Mouse (Mus musculus) inflammation-experienced regulatory T-cells, adult 6 months (primary cell): ENCODE measurements around the gene Stil. TPM values are rescaled to one million over a fixed set of nuclear protein-coding genes. Genes with fewer than 3 reads are reported as not detected.
"Not testable (repeated sequence)": the region's sequence is repeated elsewhere in the genome, so short reads cannot be mapped to it uniquely, and the experiment has no call there.

Experiments
- ATAC-seq: one replicate; pipeline ENCODE4 v1.8.0; 2017
- polyA plus RNA-seq, 3 experiments: library from polyadenylated mRNA; unstranded; fragments of 100-300 nt; shearing (Covaris generic); gene quantifications; one replicate each; pipeline ENCODE4 v1.2.1; 2017

Gene Stil
- polyA plus RNA-seq = 10 to 100 TPM in 1 of 3 experiments, 1 to 10 TPM in 1, under 1 TPM in 1; 0.70 to 13.9 (median 1.4) TPM

DNA sequence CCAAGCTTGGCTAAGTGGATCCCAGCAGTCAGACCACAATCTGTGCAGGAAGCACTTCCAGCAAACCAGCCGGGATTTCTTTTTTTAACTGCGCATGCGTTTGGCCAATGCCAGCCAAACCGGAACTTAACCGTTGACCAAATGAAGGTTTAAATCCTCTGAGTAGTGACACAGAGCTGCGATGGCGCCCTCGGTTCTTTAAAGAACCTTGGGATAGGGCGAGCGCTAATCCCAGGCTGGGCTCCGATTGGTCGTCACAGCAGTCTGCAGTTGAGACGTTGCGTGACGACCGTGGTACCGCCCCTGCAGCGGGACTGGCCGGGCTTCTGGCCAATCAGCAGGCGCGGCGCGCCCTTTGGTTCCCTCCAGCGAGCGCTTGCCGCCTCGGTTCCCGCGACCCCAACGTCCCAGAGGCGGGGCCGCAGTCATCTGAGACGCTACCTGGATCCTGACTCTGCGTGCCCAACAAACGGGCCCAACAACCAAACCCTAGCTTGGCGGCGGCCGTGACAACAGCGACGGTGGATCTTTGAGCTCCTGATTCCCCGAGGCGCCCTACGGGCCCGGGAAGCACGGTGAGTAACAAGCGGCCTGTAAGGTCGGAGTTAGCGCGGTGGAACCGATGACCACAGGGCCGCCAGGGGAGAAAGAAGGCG lies at the start of gene Stil:
Gene Stil (plus strand): TSS at position 387 of the 656 bp plus-strand sequence.
- peak; percentile 98 for ATAC-seq

DNA sequence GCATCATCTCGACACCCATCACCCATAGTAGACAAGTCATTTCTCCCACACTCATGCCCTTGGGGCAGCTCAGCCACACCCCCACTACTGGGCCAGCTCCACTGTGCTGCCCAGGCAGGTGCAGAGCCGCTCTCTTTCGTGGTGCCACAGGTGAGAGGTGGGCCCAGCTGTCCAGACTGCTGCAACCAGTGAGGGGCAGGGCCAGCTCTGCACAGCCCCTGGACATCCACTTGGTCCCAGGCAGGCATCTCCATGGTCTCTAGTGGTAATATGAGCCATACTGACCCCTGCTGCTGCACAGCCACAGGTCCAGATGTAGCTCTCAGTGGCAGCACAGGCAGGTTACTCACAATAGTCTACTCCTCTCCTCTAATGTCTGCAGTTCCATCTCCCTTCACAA lies 46.8 kb upstream of the Stil start:
- ATAC-seq = no peak

DNA sequence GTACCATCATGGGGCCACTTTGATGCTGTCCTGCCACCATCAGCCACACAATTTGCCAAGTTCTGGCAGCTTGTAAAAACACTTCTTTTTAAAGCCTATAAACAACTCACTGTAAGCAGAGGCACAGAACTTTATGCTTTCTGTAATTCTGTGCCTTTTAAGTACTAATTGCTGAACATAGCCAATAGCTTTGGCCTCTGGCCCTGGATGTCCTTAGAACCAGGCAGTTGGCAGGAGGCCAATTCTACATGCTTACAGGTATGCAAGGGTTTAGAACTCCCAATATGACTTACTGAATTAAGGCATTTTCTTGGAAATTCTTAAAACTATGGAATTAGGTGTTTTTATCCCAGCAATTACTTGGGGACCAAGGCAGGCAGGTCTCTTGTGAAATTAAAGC lies 42.6 kb upstream of the Stil start:
- no peak for ATAC-seq

DNA sequence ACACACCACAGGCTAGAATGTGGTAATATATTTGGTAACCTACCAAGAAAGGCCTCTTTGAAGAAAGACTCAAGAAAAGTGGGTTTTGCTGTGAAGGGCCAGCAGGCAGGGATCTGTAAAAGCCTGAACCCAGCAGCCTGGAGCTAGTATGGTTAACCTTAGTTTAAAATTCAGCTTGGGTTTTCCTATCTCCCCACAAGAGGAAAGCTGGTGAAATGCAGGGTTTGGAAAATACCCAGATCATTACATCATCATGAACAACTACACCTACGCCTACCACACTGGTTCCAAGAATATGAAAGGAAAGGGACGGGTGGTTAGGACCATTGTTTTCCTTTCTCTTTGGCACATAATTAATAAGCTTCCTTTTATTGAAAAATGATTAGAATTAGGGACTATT lies 41.7 kb upstream of the Stil start:
- no peak for ATAC-seq

DNA sequence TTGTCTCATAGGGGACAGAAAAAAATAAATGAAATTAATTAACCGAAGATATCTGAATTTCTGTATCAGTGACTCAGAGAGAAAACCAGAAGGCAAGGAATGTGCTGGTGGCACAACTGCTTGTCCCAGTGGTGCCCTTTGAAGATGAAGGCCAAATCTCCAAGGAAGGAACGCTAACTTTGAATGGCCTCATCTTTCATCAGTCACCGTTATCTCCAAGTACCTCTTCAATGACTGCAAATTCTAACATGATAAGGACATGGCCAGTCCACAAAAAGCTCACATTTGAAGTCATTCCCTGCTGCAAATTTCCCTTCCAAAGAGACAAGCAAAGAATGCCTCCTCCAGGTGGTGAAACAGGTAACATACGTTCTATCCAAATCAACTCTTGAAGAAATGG lies 41.2 kb upstream of the Stil start:
- ATAC-seq = no peak

- ATAC-seq = no peak
Observed at GRCm38 (mm10) chr4:114959533-114959932, 40.4 kb upstream of the Stil start.

DNA sequence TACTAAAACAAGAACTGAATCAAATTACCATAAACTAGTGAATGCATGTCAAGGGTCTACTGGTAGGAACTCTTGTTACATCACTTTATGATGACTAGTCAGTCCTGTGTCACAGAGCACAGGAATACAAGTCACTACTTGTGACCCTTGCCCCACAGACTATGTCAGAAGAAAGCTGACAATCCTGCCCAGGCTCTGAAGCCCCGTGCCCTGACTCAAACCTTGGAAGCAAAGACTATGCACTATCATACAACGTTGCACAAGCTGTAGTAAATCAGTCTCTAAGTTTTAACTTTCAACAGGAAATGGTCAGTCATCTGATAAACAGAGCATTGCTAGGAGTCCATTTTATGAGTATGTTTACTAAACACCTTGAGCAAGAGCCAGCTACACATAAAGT lies 39.1 kb upstream of the Stil start:
- ATAC-seq = not testable (repeated sequence)

DNA sequence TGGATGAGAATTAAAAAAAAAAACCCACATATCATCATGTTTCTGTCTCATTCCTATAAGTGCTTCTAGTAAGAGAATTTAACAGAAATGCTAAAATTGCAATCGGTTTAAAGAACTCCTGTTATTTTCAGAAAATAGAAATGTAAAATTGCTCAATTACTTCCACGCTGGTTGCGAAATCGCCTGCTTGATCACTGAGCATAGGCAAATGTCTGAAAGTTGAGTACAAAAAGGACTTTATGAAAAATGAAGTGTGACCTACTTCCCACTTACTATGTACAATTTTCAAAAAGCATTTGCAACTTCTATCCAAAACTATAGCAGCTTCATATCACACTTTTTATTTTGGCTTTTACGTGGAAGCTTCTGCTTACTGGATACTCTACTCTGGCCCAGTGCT lies 29.2 kb upstream of the Stil start:
- no peak for ATAC-seq

DNA sequence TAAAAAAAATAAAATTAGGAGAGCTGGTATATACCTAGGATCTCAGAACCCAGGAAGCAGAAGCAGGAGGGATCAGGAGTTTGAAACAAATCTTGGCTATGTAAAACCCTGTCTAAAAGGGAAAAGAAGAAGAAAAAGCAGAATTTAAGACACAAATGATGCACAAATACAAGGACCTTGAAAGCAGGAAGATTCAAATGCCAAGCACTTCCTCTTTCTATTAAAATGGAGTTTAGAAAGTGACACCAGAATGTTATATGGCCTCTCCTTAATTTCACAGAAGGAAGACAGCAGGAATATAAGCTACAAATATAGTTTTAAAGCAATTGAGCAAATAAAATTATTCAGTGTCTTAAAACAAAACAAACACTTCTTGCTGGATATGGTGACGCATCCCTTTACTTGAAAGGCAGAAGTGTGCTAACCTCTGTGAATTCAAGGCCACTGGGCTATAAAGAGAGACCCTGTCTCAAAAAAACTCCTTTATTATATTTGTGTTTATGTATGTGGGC lies 26.7 kb upstream of the Stil start:
- ATAC-seq = no peak

DNA sequence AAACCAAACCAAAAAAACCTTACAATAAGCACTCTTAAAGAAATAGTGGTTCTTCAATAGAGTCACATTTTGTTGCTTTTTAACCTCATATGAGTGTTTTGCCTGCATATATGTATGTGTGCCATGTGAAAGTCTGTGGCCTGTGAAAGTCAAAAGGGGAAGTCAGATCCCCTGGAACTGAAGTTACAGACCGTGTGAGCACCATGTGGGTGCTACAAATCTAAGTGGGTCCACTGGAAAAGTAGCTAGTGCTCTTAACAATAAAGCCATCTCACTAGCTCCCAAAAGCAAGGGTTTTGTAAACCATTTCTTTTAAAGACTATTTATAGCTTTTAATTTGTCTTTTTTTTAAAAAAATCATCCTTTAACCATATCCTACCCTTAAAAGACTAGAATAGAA lies 17.3 kb upstream of the Stil start:
- ATAC-seq = no peak

DNA sequence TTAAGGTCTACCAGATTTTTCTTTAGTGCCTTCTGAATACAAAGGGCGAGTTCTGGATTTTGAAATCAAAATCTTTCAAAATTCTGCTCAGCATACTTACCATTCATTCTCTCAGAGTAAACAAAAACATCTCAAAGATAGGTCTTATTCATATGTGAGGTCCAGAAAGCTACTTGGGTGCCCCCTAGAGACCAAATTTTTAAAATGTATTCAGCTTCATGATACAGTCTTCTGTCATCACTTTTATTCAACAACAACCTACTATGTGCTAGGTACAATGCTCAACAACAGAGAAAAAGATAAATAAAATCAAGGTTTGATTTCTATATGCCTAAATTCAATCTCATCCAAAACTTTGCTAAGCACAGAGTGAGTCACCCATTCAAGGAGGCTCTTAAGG lies 16.9 kb upstream of the Stil start:
- no peak for ATAC-seq

- peak; percentile 13 for ATAC-seq
Observed at GRCm38 (mm10) chr4:114986211-114986590, 13.8 kb upstream of the Stil start.

GRCm38 (mm10) chr4:114986591-114987432 lies 13.1 kb upstream of the Stil start, which contains the start of gene Cmpk1:
TSS of gene Cmpk1 (minus strand) at chr4:114987241.
- peak; percentile 89 for ATAC-seq

DNA sequence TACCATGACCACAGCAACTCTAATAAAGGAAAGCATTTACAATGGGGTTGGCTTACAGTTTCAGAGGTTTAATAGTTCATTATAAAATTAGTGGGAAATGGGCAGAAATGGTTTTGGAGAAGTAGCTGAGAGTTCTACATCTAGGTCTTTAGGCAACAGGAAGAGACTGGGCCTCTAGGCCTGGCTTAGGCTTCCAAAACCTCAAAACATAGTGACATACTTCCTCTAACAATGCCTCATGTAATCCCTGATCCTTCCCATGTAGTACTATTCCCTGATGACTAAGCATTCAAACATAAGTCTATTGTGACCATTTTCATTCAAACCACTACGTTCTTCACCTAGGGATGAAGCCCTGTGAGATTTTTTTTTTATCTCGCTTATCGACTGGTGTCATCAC lies 5.7 kb upstream of the Stil start:
- ATAC-seq = no peak

GRCm38 (mm10) chr4:114997051-114997450 lies 2.9 kb upstream of the Stil start:
- no peak for ATAC-seq

- ATAC-seq = no peak
Observed at GRCm38 (mm10) chr4:114999445-114999772, 550 bp upstream of the Stil start.

- no peak for ATAC-seq
Observed at GRCm38 (mm10) chr4:115000429-115000795, 453 bp downstream of the Stil start.

DNA sequence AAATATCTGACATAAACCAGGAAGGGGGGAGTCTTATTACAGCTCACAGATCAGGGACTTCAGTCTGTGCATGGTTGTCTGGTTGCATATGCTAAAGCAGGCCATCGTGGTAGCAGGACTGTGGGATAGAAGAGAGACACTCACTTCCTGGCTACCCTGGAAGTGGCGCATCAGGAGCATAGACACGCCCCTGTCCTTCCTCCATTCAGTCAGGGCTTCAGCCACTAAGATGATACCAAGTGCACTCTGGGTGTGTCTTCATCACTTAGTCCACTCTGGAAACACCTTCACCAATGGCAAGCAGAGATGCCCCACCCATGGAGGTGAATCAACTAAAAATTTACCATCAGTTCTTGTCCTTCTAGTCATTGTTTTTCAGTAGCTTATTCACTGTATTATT lies 14.3 kb downstream of the Stil start:
- no peak for ATAC-seq

GRCm38 (mm10) chr4:115019997-115020396 lies 20.0 kb downstream of the Stil start:
- ATAC-seq = no peak

- no peak for ATAC-seq
Observed at GRCm38 (mm10) chr4:115035043-115035442, 35.1 kb downstream of the Stil start.

DNA sequence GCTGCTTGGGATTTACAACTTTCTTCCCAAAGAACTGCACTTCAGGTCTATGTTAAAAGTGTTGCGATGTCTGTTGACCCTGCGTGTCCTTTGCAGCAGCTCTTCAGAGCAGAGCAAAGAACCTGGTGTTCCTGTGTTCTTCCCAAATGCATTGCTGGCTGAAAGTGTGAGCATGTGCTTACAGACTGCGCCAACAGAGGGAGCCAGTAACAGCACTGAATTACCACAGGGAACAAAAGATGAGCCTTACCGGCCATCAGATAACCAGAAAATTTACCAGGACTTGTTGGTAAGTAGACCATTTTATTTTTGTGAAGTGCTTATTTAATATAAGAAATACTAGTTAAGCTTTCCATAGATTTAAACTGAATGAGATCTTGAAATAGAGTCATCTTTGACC lies 38.3 kb downstream of the Stil start:
- peak; percentile 78 for ATAC-seq

- no peak for ATAC-seq
Observed at GRCm38 (mm10) chr4:115045621-115046020, 45.7 kb downstream of the Stil start.

- ATAC-seq = peak; percentile 67
Observed at GRCm38 (mm10) chr4:115047750-115048149, 47.8 kb downstream of the Stil start.

GRCm38 (mm10) chr4:115048190-115048589 lies 48.2 kb downstream of the Stil start:
- ATAC-seq = no peak
